Mouse (Mus musculus): ENCODE measurements around the gene Mre11a.
"Not testable (repeated sequence)": the region's sequence is repeated elsewhere in the genome, so short reads cannot be mapped to it uniquely, and the experiment has no call there.

Mre11a gene

GRCm38 (mm10) chr9:14868326-14868725, 83.9 kb downstream of the Mre11a start:
- no peak for DNase-seq (ENCODE audit: low spot score in 2 of 2)

GRCm38 (mm10) chr9:14870377-14870776, 85.9 kb downstream of the Mre11a start:
- DNase-seq (ENCODE audit: low spot score in 2 of 2) = no peak

GRCm38 (mm10) chr9:14870802-14871201, 86.3 kb downstream of the Mre11a start:
- DNase-seq (ENCODE audit: low spot score in 2 of 2) = no peak

GRCm38 (mm10) chr9:14871536-14871935, 87.1 kb downstream of the Mre11a start:
- no peak for DNase-seq (ENCODE audit: low spot score in 2 of 2)

GRCm38 (mm10) chr9:14872181-14872930, 87.9 kb downstream of the Mre11a start:
- no peak for DNase-seq (ENCODE audit: low spot score in 2 of 2)

GRCm38 (mm10) chr9:14875743-14876507, 91.5 kb downstream of the Mre11a start:
- DNase-seq (ENCODE audit: low spot score in 2 of 2) = no peak

GRCm38 (mm10) chr9:14876566-14876965, 92.1 kb downstream of the Mre11a start:
- DNase-seq (ENCODE audit: low spot score in 2 of 2) = not testable (repeated sequence)

- DNase-seq (ENCODE audit: low spot score in 2 of 2) = no peak
Observed at GRCm38 (mm10) chr9:14884641-14885040, 100.2 kb downstream of the Mre11a start.

GRCm38 (mm10) chr9:14885151-14885550, 100.7 kb downstream of the Mre11a start:
- DNase-seq (ENCODE audit: low spot score in 2 of 2) = no peak

- no peak for DNase-seq (ENCODE audit: low spot score in 2 of 2)
Observed at GRCm38 (mm10) chr9:14885954-14886353, 101.5 kb downstream of the Mre11a start.

All from frontal cortex, postnatal 36 days (tissue).